Mouse (Mus musculus) erythroblast, embryonic 14.5 days (primary cell): ENCODE data around the gene Sertad4.

ENCODE experiments used
- GATA1 ChIP-seq: IDR thresholded peaks from 2 replicates; pipeline ENCODE4 v1.6.1; 2012; ENCODE audit warnings: low read length, inconsistent platforms, mixed read lengths
- TAL1 ChIP-seq: IDR thresholded peaks from 3 replicates; pipeline ENCODE4 v1.6.1; 2012; ENCODE audit warnings: low read length, inconsistent platforms, mixed read lengths

GRCm38 (mm10) chr1:192832338-192832737 lies 23.2 kb downstream of the Sertad4 start:
- TF ChIP-seq TAL1 = no peak
- TF ChIP-seq GATA1 = no peak
